Mouse (Mus musculus) gastrocnemius, adult 2 months (tissue): ENCODE measurements around the gene Myh6. TPM values are rescaled to one million over a fixed set of nuclear protein-coding genes. Genes with fewer than 3 reads are reported as not detected.
"Not testable (repeated sequence)": the region's sequence is repeated elsewhere in the genome, so short reads cannot be mapped to it uniquely, and the experiment has no call there.

Experiments used
- DNase-seq: peaks from one replicate; pipeline ENCODE4 v3.0.0; 2022
- H3K27ac ChIP-seq: fragments of 200-600 bp; 2 replicates; pipeline ENCODE4 v1.8.1; 2022; ENCODE audit warnings: mild to moderate bottlenecking
- H3K4me3 ChIP-seq: fragments of 200-600 bp; 2 replicates; pipeline ENCODE4 v1.8.1; 2022; ENCODE audit warnings: mild to moderate bottlenecking, moderate library complexity
- CTCF ChIP-seq: fragments of 200-600 bp; IDR thresholded peaks from 2 replicates; pipeline ENCODE4 v1.8.1; 2022; ENCODE audit warnings: antibody characterized with exemption, mild to moderate bottlenecking, moderate library complexity
- intact Hi-C: fragments of 180-260 bp; cut with DNase I; formaldehyde crosslinking; loops from one replicate; pipeline ENCODE4 v1.15.1; 2025
- total RNA-seq, 2 experiments: library from RNA; stranded (reverse); gene quantifications; 2 replicates each; pipeline ENCODE4 v1.2.3; 2021

Gene Myh6
- total RNA-seq, 2 experiments from 2014 or later = 109 to 348 TPM

DNA sequence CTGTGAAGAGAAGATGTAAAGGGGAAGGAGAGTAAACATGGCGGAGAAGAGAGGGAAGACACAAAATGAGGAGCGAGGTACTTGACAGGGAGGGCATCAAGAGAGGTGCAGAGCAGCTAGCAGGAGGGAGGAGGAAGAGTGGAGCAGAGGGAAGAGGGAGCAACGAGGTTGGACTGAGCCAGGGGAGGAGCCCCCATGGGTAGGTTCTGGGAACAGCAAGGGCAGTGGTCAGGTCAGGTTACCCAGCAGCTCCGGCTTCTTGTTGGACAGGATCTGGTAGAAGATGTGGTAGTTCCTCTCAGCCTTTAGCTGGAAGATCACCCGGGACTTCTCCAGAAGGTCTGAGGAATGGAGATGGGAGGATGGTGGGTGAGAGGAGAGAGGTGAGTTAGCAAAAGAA, 5.2 kb downstream of the Myh6 start:
- TF ChIP-seq CTCF = no peak
- intact Hi-C loops = no loop called here
- H3K27ac ChIP-seq = no peak overlapping the region
- no peak for DNase-seq
- H3K4me3 ChIP-seq = no peak overlapping the region

DNA sequence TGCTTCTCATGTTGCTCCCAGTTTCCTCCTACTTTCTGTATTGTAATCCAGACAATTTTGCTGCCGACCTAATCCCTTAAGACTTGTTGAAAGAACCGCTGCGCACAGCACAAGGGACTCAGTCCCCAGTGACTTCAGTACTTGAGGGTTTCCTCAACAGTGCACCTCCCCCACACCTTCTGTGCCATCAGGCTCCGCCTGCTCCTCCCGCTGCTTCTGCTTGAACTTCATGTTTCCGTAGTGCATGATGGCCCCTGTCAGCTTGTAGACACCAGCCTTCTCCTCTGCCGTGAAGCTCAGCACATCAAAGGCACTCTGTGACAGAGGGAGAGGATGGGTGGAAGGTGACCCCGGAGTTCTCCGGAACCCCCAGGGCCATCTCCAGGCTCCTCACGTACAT, 6.0 kb downstream of the Myh6 start:
- no peak for TF ChIP-seq CTCF
- no peak overlapping the region for H3K4me3 ChIP-seq
- H3K27ac ChIP-seq = no peak overlapping the region
- no peak for DNase-seq
- intact Hi-C loops = no loop called here

DNA sequence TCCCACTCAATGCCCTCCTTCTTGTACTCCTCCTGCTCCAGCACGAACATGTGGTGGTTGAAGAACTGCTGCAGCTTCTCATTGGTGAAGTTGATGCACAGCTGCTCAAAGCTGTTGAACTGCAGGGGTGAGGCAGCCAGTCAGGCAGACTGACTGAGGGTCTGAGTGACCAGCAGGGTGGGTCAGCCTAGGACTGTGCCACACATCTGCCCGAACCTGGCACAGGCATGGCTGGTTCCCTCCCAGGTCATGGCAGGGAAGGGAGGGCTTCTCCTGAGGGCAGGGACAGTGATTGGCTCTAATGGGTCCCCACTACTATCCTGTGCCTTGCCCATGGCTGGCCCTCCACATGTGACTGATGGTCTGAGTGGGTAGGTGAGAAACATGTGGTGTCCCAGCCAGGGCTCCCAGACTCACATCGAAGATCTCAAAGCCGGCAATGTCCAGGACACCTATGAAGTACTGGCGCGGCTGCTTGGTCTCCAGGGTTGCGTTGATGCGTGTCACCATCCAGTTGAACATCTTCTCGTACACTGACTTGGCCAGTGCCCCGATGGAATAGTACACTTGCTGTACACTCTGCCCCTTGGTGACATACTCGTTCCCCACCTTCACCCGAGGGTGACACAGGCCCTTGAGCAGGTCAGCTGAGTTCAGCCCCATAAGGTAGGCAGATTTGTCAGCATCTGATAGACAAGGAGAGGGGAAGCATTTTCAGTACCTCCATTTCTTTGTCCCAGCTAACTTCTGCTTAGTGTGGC, 6.7 kb downstream of the Myh6 start:
- not testable (repeated sequence) for H3K4me3 ChIP-seq, DNase-seq, H3K27ac ChIP-seq
- intact Hi-C loops = loop anchor here (5.0 kb wide), 1 partner anchor 42 kb away; no protein-coding TSS in a partner anchor

DNA sequence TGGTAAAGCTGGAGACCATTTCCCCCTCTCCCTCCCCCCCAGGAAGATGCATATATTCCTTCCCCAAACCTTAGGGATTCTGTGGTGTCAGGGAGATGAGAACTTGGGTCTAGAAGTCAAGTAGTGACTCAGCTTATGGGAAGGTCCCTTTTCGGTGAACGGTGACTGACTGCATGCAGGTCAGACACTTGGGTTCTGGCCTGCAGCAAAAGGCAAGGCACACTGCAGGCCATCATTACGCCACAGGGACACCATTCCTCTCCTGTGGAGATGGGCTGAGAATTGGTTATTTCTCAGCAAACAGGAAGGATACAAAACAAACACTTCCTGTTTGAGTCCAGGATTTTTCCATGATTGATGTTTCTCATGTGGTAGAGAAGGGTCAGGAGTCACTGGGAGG, 7.5 kb downstream of the Myh6 start:
- Histone ChIP-seq H3K27ac (no peak overlapping the region), H3K4me3 (no peak overlapping the region)
- no peak for DNase-seq
- TF ChIP-seq CTCF = no peak
- intact Hi-C loops = loop anchor here (5.0 kb wide), 1 partner anchor 43 kb away; no protein-coding TSS in a partner anchor

DNA sequence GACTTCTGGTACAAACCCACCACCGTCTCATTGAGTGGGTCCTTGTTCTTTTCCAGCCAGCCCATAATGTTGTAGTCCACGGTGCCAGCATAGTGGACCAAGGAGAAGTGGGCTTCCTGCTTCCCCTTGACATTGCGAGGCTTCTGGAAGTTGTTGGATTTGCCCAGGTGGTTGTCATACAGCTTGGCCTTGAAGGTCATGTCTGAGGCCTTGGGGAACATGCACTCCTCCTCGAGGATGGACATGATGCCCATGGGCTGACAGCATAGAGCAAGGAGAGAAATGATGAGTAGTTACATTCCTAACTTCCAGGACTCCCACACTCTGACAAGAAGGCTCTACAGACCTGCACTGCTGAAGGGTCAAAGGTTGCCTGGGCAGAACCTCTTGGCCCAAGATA, 8.2 kb downstream of the Myh6 start:
- no peak for DNase-seq
- H3K4me3 ChIP-seq = no peak overlapping the region
- intact Hi-C loops = loop anchor here (5.0 kb wide), 1 partner anchor 44 kb away; no protein-coding TSS in a partner anchor
- TF ChIP-seq CTCF = no peak
- H3K27ac ChIP-seq = no peak overlapping the region

DNA sequence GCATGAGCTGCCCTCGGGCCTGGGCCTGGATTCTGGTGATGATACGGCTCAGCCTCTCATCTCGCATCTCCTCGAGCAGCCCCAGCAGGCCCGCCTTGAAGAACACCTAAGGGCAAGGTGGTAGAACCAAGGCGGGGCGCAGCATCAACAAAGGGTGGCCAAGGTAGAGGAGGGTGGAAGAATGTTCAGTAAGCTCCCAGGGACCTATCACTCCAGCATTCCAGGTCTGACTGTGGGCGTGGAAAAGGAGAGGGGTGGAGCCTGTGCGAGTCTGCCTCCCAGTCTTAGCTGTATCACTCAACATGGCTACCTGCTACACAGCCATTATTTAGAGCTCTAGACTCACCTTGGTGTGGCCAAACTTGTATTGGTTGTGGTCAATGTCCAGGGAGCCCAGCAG, 10.2 kb downstream of the Myh6 start:
- intact Hi-C loops = loop anchor here (5.0 kb wide), 1 partner anchor 46 kb away; no protein-coding TSS in a partner anchor
- TF ChIP-seq CTCF = no peak
- H3K27ac ChIP-seq = no peak overlapping the region
- DNase-seq = no peak
- H3K4me3 ChIP-seq = no peak overlapping the region

DNA sequence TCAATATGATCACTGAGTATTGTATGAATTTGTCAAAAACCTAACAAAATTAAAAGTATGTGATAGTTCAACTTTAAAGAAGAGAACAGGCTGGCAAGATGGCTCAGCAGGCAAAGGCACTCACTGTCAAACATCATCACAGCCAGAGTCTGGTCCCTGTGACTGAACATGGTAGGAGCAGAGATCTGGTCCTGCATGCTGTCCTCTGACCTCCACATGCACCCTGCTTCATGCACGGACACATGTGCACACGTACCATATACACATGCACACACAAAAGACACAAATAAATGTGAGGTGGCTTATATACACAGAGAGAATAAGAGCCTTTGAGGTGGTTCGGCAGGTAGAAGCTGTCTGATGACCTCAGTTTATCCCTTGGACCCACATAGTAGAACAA, 11.2 kb downstream of the Myh6 start:
- DNase-seq = no peak
- intact Hi-C loops = loop anchor here (5.0 kb wide), 1 partner anchor 47 kb away; no protein-coding TSS in a partner anchor
- no peak overlapping the region for H3K4me3 ChIP-seq
- H3K27ac ChIP-seq = no peak overlapping the region
- no peak for TF ChIP-seq CTCF

DNA sequence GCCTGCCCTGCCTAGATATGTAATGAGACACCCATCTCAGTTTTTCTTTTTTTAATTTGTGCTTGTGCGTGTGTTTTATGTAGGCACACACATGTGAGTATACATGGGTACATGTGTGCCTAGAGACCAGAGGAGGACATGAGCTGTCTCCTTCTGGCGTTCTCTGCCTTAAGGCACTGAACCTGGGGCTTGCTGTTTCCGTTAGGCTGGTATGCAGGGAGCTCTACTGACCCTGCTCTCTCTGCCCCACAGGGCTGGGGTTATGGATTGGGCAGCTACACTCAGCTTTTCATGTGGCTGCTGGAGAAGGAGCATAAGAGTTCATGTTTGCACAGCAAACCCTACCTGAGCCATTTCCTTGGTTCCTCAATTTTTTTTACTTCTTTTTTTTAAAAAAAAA, 12.3 kb downstream of the Myh6 start:
- intact Hi-C loops = no loop called here
- no peak overlapping the region for H3K27ac ChIP-seq
- H3K4me3 ChIP-seq = no peak overlapping the region
- no peak for TF ChIP-seq CTCF
- no peak for DNase-seq

DNA sequence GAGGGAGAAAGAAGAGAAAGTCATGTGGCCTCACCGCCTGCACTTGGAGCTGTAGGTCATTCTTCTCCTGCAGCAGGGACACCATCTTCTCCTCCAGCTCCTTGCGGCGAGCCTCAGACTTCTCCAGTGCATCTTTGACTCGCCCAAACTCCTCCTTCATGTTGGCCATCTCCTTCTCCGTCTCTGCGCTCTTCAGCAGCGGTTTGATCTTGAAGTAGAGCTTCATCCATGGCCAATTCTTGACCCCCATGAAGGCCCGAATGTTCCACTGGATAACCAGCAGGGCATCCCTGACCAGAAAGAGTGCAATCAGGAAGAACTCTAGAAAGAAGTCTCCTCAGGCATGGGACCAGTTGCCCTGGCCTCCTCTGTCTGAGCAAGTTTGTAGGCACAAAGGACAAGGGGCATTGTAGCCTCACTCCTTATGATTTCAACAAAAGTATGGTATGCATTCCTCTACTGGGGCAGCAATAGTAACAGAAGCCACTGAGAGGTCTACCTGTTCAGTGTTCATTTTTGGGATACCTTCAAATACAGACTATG, 13.0 kb downstream of the Myh6 start:
- intact Hi-C loops = no loop called here
- DNase-seq = no peak
- H3K4me3 ChIP-seq = no peak overlapping the region
- no peak overlapping the region for H3K27ac ChIP-seq
- no peak for TF ChIP-seq CTCF

DNA sequence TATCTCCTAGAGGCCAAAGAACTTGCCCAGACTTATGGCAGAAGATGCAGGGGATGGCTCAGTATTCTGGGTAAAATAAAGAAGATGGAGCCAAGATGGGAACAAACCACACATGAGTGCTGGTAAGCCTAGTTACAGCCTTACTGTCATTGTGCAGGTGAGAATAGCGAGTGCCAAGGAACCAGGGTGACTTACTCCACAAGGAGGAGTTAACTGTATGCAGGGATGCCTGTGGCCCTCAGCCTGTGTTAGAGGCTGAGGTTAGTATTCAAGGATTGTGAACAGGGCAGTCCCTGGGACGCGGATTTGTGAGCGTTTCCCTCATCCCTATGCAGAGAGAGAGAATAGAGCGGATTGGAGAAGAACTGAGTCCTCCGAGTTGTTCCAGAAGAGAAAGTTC, 15.1 kb downstream of the Myh6 start:
- intact Hi-C loops = no loop called here
- Histone ChIP-seq H3K4me3 (no peak overlapping the region), H3K27ac (no peak overlapping the region)
- TF ChIP-seq CTCF = no peak
- no peak for DNase-seq

DNA sequence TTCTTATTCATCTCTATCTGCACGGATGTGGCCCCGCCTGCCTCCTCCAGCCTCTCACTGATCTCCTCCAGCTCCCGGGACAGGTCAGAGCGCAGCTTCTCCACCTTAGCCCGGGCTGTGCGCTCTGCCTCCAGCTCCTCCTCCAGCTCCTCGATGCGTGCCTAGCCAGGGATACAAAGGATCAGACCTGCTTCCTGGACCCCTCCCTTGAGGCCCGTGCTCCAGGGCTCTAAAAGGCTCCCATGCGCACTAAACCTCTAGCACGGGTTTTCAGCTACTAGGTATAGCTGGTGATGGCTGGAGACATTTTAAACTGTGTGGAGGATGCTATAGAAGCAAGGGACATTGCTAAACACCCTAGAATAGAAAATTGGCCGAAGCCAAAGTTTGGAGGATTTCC, 16.2 kb downstream of the Myh6 start:
- H3K4me3 ChIP-seq = no peak overlapping the region
- no peak for TF ChIP-seq CTCF
- no peak for DNase-seq
- intact Hi-C loops = no loop called here
- H3K27ac ChIP-seq = no peak overlapping the region

DNA sequence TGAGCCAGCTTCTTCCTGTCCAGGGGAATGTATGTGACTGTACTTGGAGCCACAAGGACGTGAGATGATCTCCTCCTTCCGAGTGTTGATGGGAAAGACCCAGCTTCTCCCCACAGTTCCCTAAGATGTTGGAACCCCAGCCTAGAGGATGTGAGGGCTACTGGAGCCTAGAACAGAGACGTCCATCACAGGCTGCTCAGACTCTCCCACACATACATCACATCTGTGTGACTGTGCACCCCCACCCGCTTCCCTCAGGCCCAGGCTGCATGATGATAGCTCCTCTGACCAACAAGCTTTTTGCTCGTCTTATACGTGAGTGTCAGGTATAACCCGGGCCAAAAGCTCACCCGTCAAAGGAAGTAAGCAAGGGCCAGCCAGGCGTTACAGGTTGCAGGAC, 17.9 kb downstream of the Myh6 start:
- H3K27ac ChIP-seq = no peak overlapping the region
- DNase-seq = no peak
- no peak for TF ChIP-seq CTCF
- intact Hi-C loops = no loop called here
- H3K4me3 ChIP-seq = no peak overlapping the region

DNA sequence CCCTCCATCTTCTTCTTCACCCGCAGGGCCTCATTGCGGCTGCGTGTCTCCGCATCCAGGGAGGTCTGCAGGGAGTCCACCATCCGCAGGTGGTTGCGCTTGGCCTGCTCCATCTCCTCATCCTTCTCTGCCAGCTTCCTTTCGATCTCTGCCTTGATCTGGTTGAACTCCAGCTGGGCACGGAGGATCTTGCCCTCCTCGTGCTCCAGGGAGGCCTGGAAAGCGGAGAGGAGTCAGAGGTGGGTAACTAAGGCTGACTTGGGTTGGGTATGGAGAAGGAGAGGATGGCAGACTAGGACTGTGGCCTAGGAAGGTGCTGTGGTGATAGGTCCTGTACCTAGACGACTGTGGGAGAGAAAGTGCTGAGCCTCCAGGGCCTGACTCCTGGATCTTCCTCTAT, 19.7 kb downstream of the Myh6 start:
- H3K4me3 ChIP-seq, DNase-seq, H3K27ac ChIP-seq, intact Hi-C loops: not testable (repeated sequence)
